Mouse (Mus musculus) neural tube, embryonic 13.5 days (tissue): ENCODE measurements around the gene 4930558C23Rik. TPM values are rescaled to one million over a fixed set of nuclear protein-coding genes. Genes with fewer than 3 reads are reported as not detected.
"Not testable (repeated sequence)": the region's sequence is repeated elsewhere in the genome, so short reads cannot be mapped to it uniquely, and the experiment has no call there.

Experiments used
- ATAC-seq: fragments of 200-750 bp; cut with Nextera tagmentation; 2 replicates; pipeline ENCODE4 v1.8.0; 2017; ENCODE audit warnings: low read depth, mild to moderate bottlenecking, moderate TSS enrichment, moderate library complexity
- H3K27ac ChIP-seq: fragments of 300-500 bp; sonication (generic); replicated peaks from 2 replicates; pipeline ENCODE4 v1.5.1; 2015; ENCODE audit warnings: moderate library complexity, mild to moderate bottlenecking, inconsistent platforms
- H3K27me3 ChIP-seq: fragments of 300-500 bp; sonication (generic); 2 replicates; pipeline ENCODE4 v1.6.1; 2015; ENCODE audit warnings: mild to moderate bottlenecking, inconsistent platforms
- H3K36me3 ChIP-seq: fragments of 300-500 bp; sonication (generic); 2 replicates; pipeline ENCODE4 v1.6.1; 2015; ENCODE audit warnings: mild to moderate bottlenecking, inconsistent platforms
- H3K4me1 ChIP-seq: fragments of 300-500 bp; sonication (generic); replicated peaks from 2 replicates; pipeline ENCODE4 v1.6.1; 2015; ENCODE audit warnings: inconsistent platforms
- H3K4me2 ChIP-seq: fragments of 300-500 bp; sonication (generic); 2 replicates; pipeline ENCODE4 v1.6.1; 2015; ENCODE audit warnings: inconsistent platforms, mild to moderate bottlenecking, moderate library complexity
- H3K4me3 ChIP-seq: fragments of 300-500 bp; sonication (generic); 2 replicates; pipeline ENCODE4 v1.5.1; 2015; ENCODE audit warnings: mild to moderate bottlenecking, inconsistent platforms
- H3K9ac ChIP-seq: fragments of 300-500 bp; sonication (generic); 2 replicates; pipeline ENCODE4 v1.6.1; 2015; ENCODE audit warnings: moderate library complexity, mild to moderate bottlenecking, inconsistent platforms
- H3K9me3 ChIP-seq: fragments of 300-500 bp; sonication (generic); 2 replicates; pipeline ENCODE4 v1.6.1; 2016; ENCODE audit warnings: inconsistent platforms
- WGBS: fragments of 180-500 bp; shearing (Covaris S2); methylation state at CpG from one replicate; pipeline ENCODE4 v1.1.7; 2015; 5-methylcytosine and 5-hydroxymethylcytosine counted together
- polyA plus RNA-seq: library from polyadenylated mRNA; unstranded; fragments of >200 nt; fragmentation: Nextera tagmentation; extraction: Ambion mirVana; gene quantifications from 2 replicates; pipeline ENCODE4 v1.2.1, GENCODE M21; 2015

Gene 4930558C23Rik
- polyA plus RNA-seq, 1 experiment from 2014 or later: not detected

- ATAC-seq: no peak
- H3K4me2 ChIP-seq: no peak overlapping the region
- H3K9ac ChIP-seq: no peak overlapping the region
- H3K4me1 ChIP-seq: peaks cover 6% of the 10 kb centered on the region; the same call in 1 of the 2 replicates
- no peaks in the 10 kb centered on the region for H3K27me3 ChIP-seq
- H3K36me3 ChIP-seq: peaks cover 12% of the 10 kb centered on the region
- H3K9me3 ChIP-seq: no peaks in the 10 kb centered on the region
- WGBS: 96% methylated on average over 2 of the region's 2 CpGs
- no peak overlapping the region for H3K4me3 ChIP-seq
- no peak overlapping the region for H3K27ac ChIP-seq
Observed at GRCm38 (mm10) chr3:95357746-95358145, 44.9 kb downstream of the 4930558C23Rik start.

- H3K9me3 ChIP-seq, H3K4me1 ChIP-seq, H3K27me3 ChIP-seq: not testable (repeated sequence)
- WGBS: under 1% methylated on average over 29 of the region's 57 CpGs
- peak; percentile 98 for ATAC-seq
- Histone ChIP-seq H3K36me3 (peaks cover 21% of the 10 kb centered on the region), H3K9ac (peak within 1 kb of the TSS; percentile 73), H3K4me2 (peak within 1 kb of the TSS; percentile 50), H3K4me3 (peak within 1 kb of the TSS; percentile 49), H3K27ac (0 out of 2 replicates have a peak within 1 kb of the TSS, but pooled peaks have one; percentile 54)
Observed at GRCm38 (mm10) chr3:95356701-95357449, 45.8 kb downstream of the 4930558C23Rik start, which contains the start of gene Setdb1. TSS of gene Setdb1 (minus strand) at chr3:95357202.

- H3K9ac ChIP-seq: peak overlapping the region; percentile 50; the same call in 1 of the 2 replicates
- H3K27me3 ChIP-seq, H3K9me3 ChIP-seq, ATAC-seq, H3K27ac ChIP-seq, H3K4me1 ChIP-seq: not testable (repeated sequence)
- peak overlapping the region; percentile 50 for H3K4me2 ChIP-seq
- WGBS: 30% methylated on average over 13 of the region's 19 CpGs
- H3K36me3 ChIP-seq: peaks cover 28% of the 10 kb centered on the region
- H3K4me3 ChIP-seq: peak overlapping the region; percentile 49
Observed at GRCm38 (mm10) chr3:95355911-95356544, 46.6 kb downstream of the 4930558C23Rik start.

- ATAC-seq: no peak
- Histone ChIP-seq H3K4me1 (no peaks in the 10 kb centered on the region), H3K4me3 (no peak overlapping the region)
Observed at GRCm38 (mm10) chr3:95349491-95349890, 53.1 kb downstream of the 4930558C23Rik start.

GRCm38 (mm10) chr3:95348343-95348742 is 54.3 kb downstream of the 4930558C23Rik start:
- H3K27ac ChIP-seq, ATAC-seq, H3K4me3 ChIP-seq, H3K9me3 ChIP-seq, H3K4me2 ChIP-seq, H3K4me1 ChIP-seq, H3K9ac ChIP-seq, H3K27me3 ChIP-seq: not testable (repeated sequence)
- 92% methylated on average over 5 of the region's 5 CpGs for WGBS
- peaks cover 89% of the 10 kb centered on the region for H3K36me3 ChIP-seq

More at GRCm38 (mm10) chr3:95349491-95349890, 53.1 kb downstream of the 4930558C23Rik start:
- Histone ChIP-seq H3K9me3 (0 out of 2 replicates have a peak, but pooled peaks cover 4% of the 10 kb centered on the region), H3K4me2 (no peak overlapping the region), H3K9ac (no peak overlapping the region), H3K36me3 (peaks cover 88% of the 10 kb centered on the region), H3K27me3 (no peaks in the 10 kb centered on the region), H3K27ac (no peak overlapping the region)

GRCm38 (mm10) chr3:95346454-95346853 is 56.2 kb downstream of the 4930558C23Rik start:
- 94% methylated on average over 7 of the region's 7 CpGs for WGBS
- H3K27ac ChIP-seq: no peak overlapping the region
- no peak overlapping the region for H3K4me3 ChIP-seq
- H3K27me3 ChIP-seq: no peaks in the 10 kb centered on the region
- no peak overlapping the region for H3K9ac ChIP-seq
- no peak overlapping the region for H3K4me2 ChIP-seq
- 0 out of 2 replicates have a peak, but pooled peaks cover 4% of the 10 kb centered on the region for H3K9me3 ChIP-seq
- peaks cover 89% of the 10 kb centered on the region for H3K36me3 ChIP-seq
- ATAC-seq: no peak
- no peaks in the 10 kb centered on the region for H3K4me1 ChIP-seq

- not testable (repeated sequence) for ATAC-seq, H3K4me1 ChIP-seq, H3K27me3 ChIP-seq, H3K9me3 ChIP-seq, H3K9ac ChIP-seq, H3K4me2 ChIP-seq, H3K4me3 ChIP-seq, H3K27ac ChIP-seq
- 93% methylated on average over 9 of the region's 9 CpGs for WGBS
- H3K36me3 ChIP-seq: peaks cover 92% of the 10 kb centered on the region
Observed at GRCm38 (mm10) chr3:95343356-95344000, 59.2 kb downstream of the 4930558C23Rik start.

GRCm38 (mm10) chr3:95338251-95338650 is 64.4 kb downstream of the 4930558C23Rik start:
- H3K9me3 ChIP-seq: no peaks in the 10 kb centered on the region
- H3K9ac ChIP-seq: no peak overlapping the region
- no peak overlapping the region for H3K27ac ChIP-seq
- peaks cover 99% of the 10 kb centered on the region for H3K36me3 ChIP-seq
- 92% methylated on average over 4 of the region's 4 CpGs for WGBS
- no peak overlapping the region for H3K4me3 ChIP-seq
- H3K4me2 ChIP-seq: no peak overlapping the region
- no peaks in the 10 kb centered on the region for H3K27me3 ChIP-seq
- no peaks in the 10 kb centered on the region for H3K4me1 ChIP-seq
- no peak for ATAC-seq

- Histone ChIP-seq H3K27me3 (no peaks in the 10 kb centered on the region), H3K4me1 (no peaks in the 10 kb centered on the region), H3K4me2 (no peak overlapping the region), H3K27ac (no peak overlapping the region), H3K9ac (no peak overlapping the region), H3K4me3 (no peak overlapping the region), H3K36me3 (peaks cover 99% of the 10 kb centered on the region), H3K9me3 (no peaks in the 10 kb centered on the region)
- 98% methylated on average over 4 of the region's 4 CpGs for WGBS
- ATAC-seq: no peak
Observed at GRCm38 (mm10) chr3:95337345-95337744, 65.3 kb downstream of the 4930558C23Rik start.

Other genes with a start within 250 kb of the 4930558C23Rik start
- 33.8 and 34.3 TPM in 2 replicates for gene Sema6c, start 242.4 kb downstream of the 4930558C23Rik start, polyA plus RNA-seq
- 3.3 and 4.1 TPM in 2 replicates for gene Gabpb2, start 184.9 kb downstream of the 4930558C23Rik start, polyA plus RNA-seq
- 60.8 and 61.3 TPM in 2 replicates for gene Cdc42se1, start 174.1 kb downstream of the 4930558C23Rik start, polyA plus RNA-seq
- 267 and 299 TPM in 2 replicates for gene Mllt11, start 170.7 kb downstream of the 4930558C23Rik start, polyA plus RNA-seq
- gene Gm128, start 161.2 kb downstream of the 4930558C23Rik start, polyA plus RNA-seq: 0.15 TPM in 1 of 2 replicates, not detected in the other
- gene Bnipl, start 151.6 kb downstream of the 4930558C23Rik start, polyA plus RNA-seq: not detected in 2 replicates
- 49.3 and 52.7 TPM in 2 replicates for gene Mindy1, start 121.5 kb downstream of the 4930558C23Rik start, polyA plus RNA-seq
- gene Prune1, start 120.8 kb downstream of the 4930558C23Rik start, polyA plus RNA-seq: 46.3 and 47.1 TPM in 2 replicates
- gene Anxa9, start 95.7 kb downstream of the 4930558C23Rik start, polyA plus RNA-seq: 0.26 and 0.57 TPM in 2 replicates
- gene Cers2, start 88.0 kb downstream of the 4930558C23Rik start, polyA plus RNA-seq: 96.7 and 104 TPM in 2 replicates
- 43.0 and 44.6 TPM in 2 replicates for gene Setdb1, start 45.6 kb downstream of the 4930558C23Rik start, polyA plus RNA-seq
- 19.2 and 22.7 TPM in 2 replicates for gene Arnt, start 31.5 kb upstream of the 4930558C23Rik start, polyA plus RNA-seq
- 13.3 and 19.2 TPM in 2 replicates for gene Ctsk, start 96.4 kb upstream of the 4930558C23Rik start, polyA plus RNA-seq
- gene Ctss, start 123.9 kb upstream of the 4930558C23Rik start, polyA plus RNA-seq: 17.7 and 18.9 TPM in 2 replicates
- gene Hormad1, start 156.8 kb upstream of the 4930558C23Rik start, polyA plus RNA-seq: not detected in 2 replicates
- gene Golph3l, start 186.1 kb upstream of the 4930558C23Rik start, polyA plus RNA-seq: 33.6 and 34.3 TPM in 2 replicates
- 96.1 and 104 TPM in 2 replicates for gene Ensa, start 222.2 kb upstream of the 4930558C23Rik start, polyA plus RNA-seq